Mouse (Mus musculus) kidney, adult 18-20 months (tissue): ENCODE results near the gene Gm28230.
A peak's percentile ranks its signal among the peaks of the same experiment; 100 is the strongest.

ENCODE experiments used
- DNase-seq: peaks from one replicate; pipeline ENCODE4 v3.0.0; 2021

Gm28230 gene

GRCm38 (mm10) chr2:74691022-74691951 is 35.2 kb upstream of the Gm28230 start, which contains the start of gene Hoxd10:
Gene Hoxd10 (plus strand): TSS chr2:74691924.
- DNase-seq = peak; percentile 87

- DNase-seq = peak; percentile 58
Observed at GRCm38 (mm10) chr2:74691995-74692807, 34.3 kb upstream of the Gm28230 start.

GRCm38 (mm10) chr2:74692808-74693431 is 33.6 kb upstream of the Gm28230 start:
- DNase-seq = no peak

- no peak for DNase-seq
Observed at GRCm38 (mm10) chr2:74693432-74693827, 33.1 kb upstream of the Gm28230 start.

GRCm38 (mm10) chr2:74694066-74694465 is 32.5 kb upstream of the Gm28230 start:
- DNase-seq = peak; percentile 79

GRCm38 (mm10) chr2:74695383-74695782 is 31.1 kb upstream of the Gm28230 start:
- no peak for DNase-seq

GRCm38 (mm10) chr2:74695813-74696430 is 30.6 kb upstream of the Gm28230 start:
- DNase-seq = no peak

GRCm38 (mm10) chr2:74696442-74697335 is 29.8 kb upstream of the Gm28230 start:
- DNase-seq = peak; percentile 64

GRCm38 (mm10) chr2:74697567-74698121 is 28.9 kb upstream of the Gm28230 start, which contains the start of gene Hoxd9:
Gene Hoxd9 (plus strand): TSS chr2:74697727.
- peak; percentile 86 for DNase-seq

- peak; percentile 66 for DNase-seq
Observed at GRCm38 (mm10) chr2:74698201-74699052, 28.1 kb upstream of the Gm28230 start.

- DNase-seq = peak; percentile 57
Observed at GRCm38 (mm10) chr2:74699053-74699430, 27.5 kb upstream of the Gm28230 start.

GRCm38 (mm10) chr2:74699664-74700545 is 26.6 kb upstream of the Gm28230 start:
- peak; percentile 53 for DNase-seq

- DNase-seq = peak; percentile 69
Observed at GRCm38 (mm10) chr2:74700546-74701112, 25.9 kb upstream of the Gm28230 start.

- DNase-seq = peak; percentile 90
Observed at GRCm38 (mm10) chr2:74701949-74702819, 24.3 kb upstream of the Gm28230 start.

GRCm38 (mm10) chr2:74702820-74703219 is 23.7 kb upstream of the Gm28230 start:
- no peak for DNase-seq

- DNase-seq = no peak
Observed at GRCm38 (mm10) chr2:74703317-74703716, 23.2 kb upstream of the Gm28230 start.

- DNase-seq = peak; percentile 83
Observed at GRCm38 (mm10) chr2:74703720-74704392, 22.7 kb upstream of the Gm28230 start.
